Mouse (Mus musculus) frontal cortex, postnatal 25 days (tissue): Measurements from ENCODE around the gene Cd52.
A peak's percentile ranks its signal among the peaks of the same experiment; 100 is the strongest.

Source experiments
- DNase-seq, 2 experiments: peaks; one replicate each; pipeline ENCODE4 v3.0.0; 2022; ENCODE audit warnings: low spot score in 2 of 2

Gene Cd52

GRCm38 (mm10) chr4:134091225-134091529 lies 3.7 kb downstream of the Cd52 start:
- DNase-seq: no peak

GRCm38 (mm10) chr4:134090521-134091224 lies 4.2 kb downstream of the Cd52 start:
- DNase-seq: no peak

GRCm38 (mm10) chr4:134089029-134089428 lies 5.9 kb downstream of the Cd52 start:
- no peak for DNase-seq

DNA sequence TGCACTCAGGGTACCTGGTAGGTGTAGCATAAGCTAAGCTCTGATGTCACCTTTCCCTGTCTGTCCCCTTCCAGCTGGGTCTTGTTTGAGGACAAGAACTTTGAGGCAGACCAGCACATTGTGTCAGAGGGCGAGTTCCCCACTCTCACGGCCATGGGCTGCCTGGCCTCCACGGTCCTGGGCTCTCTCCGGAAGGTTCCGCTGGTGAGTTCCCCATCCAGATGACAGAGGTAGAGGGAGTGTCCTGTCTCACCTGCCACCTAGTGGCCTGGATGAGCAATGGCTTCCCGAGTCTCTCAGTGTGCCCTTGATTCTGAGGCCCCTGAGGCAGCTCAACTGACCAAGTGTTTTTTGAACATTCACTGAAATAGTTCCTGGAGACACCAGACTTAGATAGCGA lies 7.5 kb downstream of the Cd52 start:
- no peak for DNase-seq

- no peak for DNase-seq
These were observed 9.9 kb downstream of the Cd52 start for GRCm38 (mm10) chr4:134084999-134085398.

GRCm38 (mm10) chr4:134082460-134082859 lies 12.4 kb downstream of the Cd52 start:
- no peak for DNase-seq

DNA sequence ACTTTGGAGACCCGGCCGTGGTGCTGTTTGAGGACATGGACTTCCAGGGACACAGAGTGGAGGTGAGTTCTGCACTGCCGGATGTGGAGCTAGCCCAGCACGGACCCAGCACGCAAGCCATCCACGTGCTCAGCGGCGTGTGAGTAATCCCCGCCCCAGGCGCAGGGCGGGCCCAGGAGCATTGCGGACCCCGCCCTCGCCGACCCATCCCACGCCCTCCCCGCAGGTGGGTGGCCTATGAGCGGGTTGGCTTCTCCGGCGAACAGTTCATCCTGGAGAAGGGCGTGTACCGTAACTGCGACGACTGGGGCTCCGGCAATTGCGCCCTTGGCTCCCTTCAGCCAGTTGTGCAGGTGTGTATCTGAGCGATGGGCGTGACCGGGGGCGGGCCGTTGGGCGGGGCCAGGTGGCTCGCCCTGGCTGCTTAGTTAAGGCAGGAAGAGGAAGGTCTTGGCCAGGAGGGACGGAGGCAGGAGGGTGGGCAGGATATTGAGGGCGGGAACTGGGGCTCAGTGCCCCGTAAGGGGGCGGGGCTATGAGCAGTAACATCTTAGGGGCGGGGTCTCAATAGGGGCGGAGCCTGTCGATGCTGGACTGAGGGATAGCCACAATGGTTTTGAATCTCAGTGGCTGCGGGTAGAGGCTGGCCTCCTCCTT lies 13.0 kb downstream of the Cd52 start:
- peak; percentile 24 for DNase-seq

DNA sequence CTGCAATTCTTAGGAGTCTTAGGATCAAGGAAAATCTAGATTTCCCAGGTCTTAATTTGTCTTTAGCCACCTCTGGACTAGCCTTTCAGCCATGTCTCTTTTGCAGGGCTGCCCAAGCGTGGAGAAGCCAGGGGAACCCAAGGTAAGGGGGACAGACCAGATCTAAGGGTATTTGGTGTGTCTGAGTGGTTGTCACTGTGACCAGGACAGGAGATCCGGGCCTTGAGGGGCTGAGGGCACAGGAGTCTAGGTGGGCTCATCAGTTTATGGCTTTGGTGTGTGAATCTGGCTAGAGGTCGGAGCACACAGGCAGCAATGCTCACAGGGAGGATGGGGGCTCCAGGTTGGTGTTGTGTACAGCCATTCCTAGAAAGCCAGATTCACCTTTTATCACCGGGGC lies 14.2 kb downstream of the Cd52 start:
- DNase-seq: no peak

- DNase-seq: no peak
These were observed 16.2 kb downstream of the Cd52 start for GRCm38 (mm10) chr4:134078694-134079093.

DNA sequence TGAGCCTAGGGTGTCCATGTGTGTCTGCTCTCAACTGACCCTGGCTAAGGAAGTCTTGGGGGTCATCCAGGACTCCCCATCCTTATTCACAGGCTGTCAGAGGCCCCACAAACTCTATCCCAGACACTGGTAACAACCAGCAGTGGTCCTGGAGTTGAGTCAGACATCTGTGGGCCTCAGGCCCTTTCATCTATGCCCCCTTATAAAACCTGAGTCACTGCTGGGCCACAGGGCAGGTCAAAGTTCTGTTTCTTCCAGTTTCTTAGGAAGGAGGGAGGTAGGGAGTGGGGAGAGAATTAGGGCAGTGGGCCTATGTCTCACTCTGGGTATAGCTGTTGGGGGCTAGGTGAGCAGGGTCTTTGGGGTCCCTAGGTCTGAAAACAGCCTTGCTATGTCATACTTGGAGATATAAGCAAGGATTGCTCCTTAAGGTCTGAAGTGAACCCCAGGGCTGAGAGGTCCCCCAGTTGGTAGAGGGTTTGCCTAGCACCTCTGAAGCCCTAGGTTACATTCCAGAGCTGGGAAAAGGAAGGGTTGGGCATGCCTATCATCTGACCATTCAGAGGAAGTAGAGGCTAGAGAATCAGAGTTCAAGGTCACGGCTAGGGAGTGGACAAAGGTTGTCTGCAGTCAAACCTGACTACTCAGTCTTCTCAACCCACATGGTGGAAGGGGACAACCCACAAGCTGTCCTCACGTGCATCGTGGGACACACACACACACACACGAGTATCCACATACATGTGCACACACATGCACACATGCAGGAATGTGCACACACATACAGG lies 25.9 kb downstream of the Cd52 start:
- DNase-seq: no peak

DNA sequence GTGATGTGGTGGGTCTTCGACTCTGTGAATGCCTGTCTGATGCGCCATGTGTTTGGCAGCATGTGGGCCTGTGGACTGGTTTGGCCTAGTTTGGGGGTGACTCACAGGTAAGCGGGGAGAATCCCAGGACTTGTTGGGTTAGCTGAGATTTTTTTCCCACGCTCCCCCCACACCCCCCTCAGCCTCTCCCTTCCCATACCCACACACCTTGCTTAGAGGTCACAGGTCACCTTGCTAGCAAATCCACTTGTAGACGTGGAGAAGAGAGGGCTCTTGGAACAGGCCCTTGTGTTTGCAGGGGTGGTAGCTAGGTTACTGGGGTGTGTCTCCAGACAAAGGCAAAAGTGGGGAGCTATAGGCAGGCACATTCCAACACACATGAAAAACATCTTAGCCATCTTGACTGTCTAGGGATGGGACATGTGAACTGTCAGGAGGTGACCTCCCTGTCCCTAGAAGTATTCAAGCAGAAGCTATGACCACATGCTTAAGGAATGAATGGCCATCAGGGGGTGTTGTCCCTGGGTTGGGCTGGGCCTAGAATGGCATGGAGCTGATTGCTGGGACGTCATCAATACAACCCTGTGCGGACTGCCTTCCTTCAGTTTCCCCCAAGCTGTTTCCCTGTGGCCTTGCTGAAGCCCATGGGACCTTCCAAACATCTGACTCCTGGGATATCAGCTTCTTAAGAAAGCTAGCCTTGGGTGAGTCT lies 26.9 kb downstream of the Cd52 start:
- DNase-seq: no peak

- DNase-seq: no peak
These were observed 27.5 kb downstream of the Cd52 start for GRCm38 (mm10) chr4:134067383-134067782.

DNA sequence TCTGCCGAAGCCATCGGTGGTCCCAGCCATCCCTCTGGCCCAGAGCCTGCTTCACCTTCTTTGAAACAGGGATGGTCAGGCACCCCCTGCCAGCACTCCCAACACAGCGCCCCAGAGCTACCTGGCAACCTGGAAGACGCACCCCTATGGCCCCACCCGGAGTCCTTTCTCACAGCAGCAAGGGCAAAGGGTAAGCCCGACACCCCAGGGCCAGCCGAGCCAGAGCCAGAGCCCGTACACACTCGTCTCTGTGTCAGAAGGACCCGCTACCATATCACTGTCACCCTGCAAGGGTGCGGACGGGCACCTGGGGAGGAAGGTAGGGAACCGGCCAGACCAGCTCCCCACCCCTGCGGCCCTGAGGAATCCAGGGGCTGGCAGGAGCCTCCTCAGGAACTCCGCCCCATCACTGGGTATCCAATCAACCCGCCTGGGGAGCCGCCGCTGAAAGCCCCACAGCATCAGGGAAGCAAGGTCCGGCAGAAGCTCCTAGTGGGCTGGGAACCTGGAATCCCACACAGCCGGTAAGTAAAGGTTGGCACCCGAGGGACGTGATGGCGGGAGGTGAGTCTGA lies 29.4 kb downstream of the Cd52 start:
- DNase-seq: no peak

DNA sequence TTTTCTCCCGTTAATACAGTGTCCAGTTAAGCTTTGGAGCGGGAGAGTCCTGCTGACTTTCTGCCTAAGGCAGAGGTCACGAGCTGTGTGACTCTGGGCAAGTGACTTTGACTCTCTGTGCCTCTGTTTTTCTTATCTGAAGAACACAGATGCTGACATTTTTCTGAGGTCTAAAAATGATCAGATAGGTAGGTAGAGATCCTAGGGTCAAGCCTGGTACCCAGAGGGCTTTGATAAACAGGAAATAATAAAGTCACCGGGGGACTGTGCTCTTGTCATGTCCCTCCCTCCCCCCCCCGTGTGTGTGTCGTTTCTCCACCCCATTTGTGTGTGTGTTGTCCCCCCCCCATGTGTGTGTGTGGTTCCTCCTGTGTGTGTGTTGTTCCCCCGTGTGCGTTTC lies 32.3 kb downstream of the Cd52 start:
- DNase-seq: no peak

DNA sequence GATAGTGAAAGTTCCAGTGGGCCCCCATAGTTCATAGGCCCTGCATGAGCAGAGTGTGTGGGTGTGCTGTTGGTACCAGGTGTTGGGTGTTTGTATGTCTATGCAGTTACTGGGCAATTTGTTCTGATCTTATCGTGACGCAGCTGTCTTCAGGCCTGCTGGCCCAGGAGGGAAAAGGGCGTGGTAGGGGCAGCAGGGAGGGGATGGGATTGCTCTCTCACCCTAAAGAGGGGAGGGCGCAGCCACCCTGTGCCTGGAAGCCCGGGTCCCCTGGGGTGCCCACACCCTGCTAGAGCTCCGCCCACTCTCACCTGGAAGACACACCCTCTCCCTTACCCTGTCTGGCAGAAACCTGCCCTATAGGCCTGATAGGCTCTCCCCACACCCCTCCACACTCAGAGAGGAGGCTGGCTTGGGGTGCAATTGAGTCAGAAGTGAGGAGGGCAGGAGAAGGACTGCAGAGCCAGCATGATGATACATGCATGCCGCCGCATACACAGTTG lies 32.9 kb downstream of the Cd52 start:
- DNase-seq: no peak

DNA sequence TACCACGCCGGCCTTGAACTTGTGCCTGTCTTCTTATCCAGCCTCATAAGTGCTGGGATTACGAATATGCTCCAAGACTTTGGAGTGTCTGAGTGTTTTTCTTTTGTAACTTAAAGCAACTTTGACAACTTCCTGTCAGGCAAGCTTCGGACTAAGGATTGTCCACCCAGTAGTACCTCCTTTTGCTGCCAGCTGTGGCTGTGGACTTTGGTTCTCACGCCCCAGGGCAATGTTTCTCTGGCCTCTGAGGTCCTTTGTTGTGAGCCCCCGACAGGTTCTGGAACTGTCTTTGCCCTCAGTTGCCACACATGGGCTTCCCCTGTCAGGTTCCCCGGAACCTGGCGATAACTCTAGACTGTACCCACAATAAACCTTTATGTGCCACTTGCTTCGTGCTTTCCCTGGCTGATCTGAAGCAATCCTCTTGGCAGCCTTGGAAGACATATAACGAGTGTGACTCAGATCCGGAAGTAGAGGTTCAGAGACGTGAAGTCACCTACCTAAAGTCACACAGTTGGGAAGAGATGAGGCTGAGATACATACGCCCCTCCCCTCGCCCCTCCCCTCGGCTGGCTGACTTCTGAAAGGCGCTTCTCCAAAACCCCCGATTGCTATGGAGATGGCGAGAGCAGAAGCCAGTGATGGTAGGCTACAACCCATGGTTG lies 33.6 kb downstream of the Cd52 start:
- DNase-seq: no peak

- no peak for DNase-seq
These were observed 34.6 kb downstream of the Cd52 start, which contains the start of gene Crybg2 for GRCm38 (mm10) chr4:134060135-134060865. Gene Crybg2, plus strand, starts transcription at chr4:134060815.

- DNase-seq: no peak
These were observed 36.0 kb downstream of the Cd52 start for GRCm38 (mm10) chr4:134058908-134059307.

DNA sequence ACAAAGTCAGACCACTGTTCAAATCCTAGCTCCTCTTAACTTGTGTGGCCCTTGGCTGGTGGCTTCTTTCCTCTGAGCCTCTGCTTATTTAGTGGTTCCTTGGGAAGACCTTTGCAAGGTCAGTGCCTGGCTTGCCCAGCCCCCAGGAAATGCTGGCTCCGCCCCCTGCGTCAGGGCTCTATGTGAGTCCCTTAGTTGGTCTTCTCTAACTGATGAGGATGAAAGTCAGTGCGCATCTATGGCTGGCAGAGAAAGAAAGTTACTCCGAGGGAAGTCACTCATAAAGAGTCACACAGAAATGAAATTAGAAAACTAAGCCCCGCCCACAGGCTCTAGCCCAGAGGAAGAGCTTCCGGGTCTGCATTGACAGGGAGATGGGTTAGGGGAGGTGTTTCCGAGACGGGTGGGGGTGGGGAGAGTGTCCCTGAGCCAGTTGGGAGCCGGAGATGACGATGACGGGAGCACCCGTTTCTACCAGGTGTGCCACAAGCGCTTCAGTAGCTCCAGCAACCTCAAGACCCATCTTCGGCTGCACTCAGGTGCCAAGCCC lies 36.6 kb downstream of the Cd52 start:
- DNase-seq: no peak

DNA sequence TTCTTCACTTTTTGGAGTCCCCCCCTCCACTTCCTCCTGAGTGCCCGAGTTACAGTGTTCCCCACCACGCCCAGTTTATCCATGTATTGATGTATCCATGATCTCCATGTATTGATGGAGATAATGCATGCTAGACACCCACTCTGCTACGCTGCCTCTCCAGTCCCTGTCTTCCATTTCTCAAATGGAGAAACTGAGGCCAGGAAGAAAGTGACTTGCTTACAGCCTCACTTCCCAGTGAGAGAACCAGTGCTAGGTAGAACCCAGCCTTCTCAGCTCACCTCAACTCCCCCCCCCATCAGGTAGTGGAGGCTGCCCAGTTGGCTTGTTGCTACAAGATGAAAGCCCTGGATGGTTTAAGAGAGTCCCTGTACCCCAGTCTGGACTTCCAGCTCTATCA lies 41.3 kb downstream of the Cd52 start, which contains the start of gene Zfp683:
TSS of gene Zfp683 (plus strand) at position 301 of the 400 bp plus-strand sequence.
- DNase-seq: no peak
